Mouse (Mus musculus) MEL (cell line): Measurements from ENCODE around the gene Nwd1. TPM values are rescaled to one million over a fixed set of nuclear protein-coding genes. Genes with fewer than 3 reads are reported as not detected.
A peak's percentile ranks its signal among the peaks of the same experiment; 100 is the strongest.

ENCODE experiments used
- DNase-seq: peaks from one replicate; pipeline ENCODE4 v3.0.0; 2011; ENCODE audit warnings: low read depth, low spot score
- H3K27ac ChIP-seq: 2 replicates; pipeline ENCODE4 v1.5.1; 2012; ENCODE audit warnings: low read depth, mild to moderate bottlenecking, control low read depth, low read length, moderate library complexity; ENCODE audit not compliant: control insufficient read depth
- H3K27me3 ChIP-seq, 2 experiments: fragments of 150-350 bp in 1 of 2; sonication (generic) in 1 of 2; 2 replicates each; pipeline ENCODE4 v1.6.1; 2012; ENCODE audit warnings: low read length in 2 of 2, mild to moderate bottlenecking in 2 of 2, improper control_type of control experiment in 1 of 2, moderate library complexity in 1 of 2; ENCODE audit not compliant: insufficient read depth in 2 of 2, control insufficient read depth in 1 of 2
- H3K36me3 ChIP-seq, 2 experiments: 2 replicates each; pipeline ENCODE4 v1.6.1; 2012 to 2014; ENCODE audit warnings: low read length in 2 of 2, improper control_type of control experiment in 1 of 2, inconsistent platforms in 1 of 2, mild to moderate bottlenecking in 1 of 2; ENCODE audit not compliant: insufficient read depth in 2 of 2, control insufficient read depth in 1 of 2
- H3K4me1 ChIP-seq, 2 experiments: fragments of 150-350 bp in 1 of 2; sonication (generic) in 1 of 2; 2 replicates each; pipeline ENCODE4 v1.6.1; 2012; ENCODE audit warnings: low read length in 2 of 2, improper control_type of control experiment in 1 of 2, mild to moderate bottlenecking in 1 of 2; ENCODE audit not compliant: insufficient read depth in 2 of 2, control insufficient read depth in 1 of 2
- H3K4me3 ChIP-seq, 2 experiments: fragments of 150-350 bp in 1 of 2; sonication (generic) in 1 of 2; 2 replicates each; pipeline ENCODE4 v1.5.1; 2012; ENCODE audit warnings: low read depth in 2 of 2, low read length in 2 of 2, mild to moderate bottlenecking in 2 of 2, moderate library complexity in 2 of 2, control low read depth in 1 of 2, improper control_type of control experiment in 1 of 2; ENCODE audit not compliant: control insufficient read depth in 1 of 2, insufficient read depth in 1 of 2
- H3K79me2 ChIP-seq: 2 replicates; pipeline ENCODE4 v1.6.1; 2012; ENCODE audit warnings: mild to moderate bottlenecking, low read length, moderate library complexity; ENCODE audit not compliant: control insufficient read depth, poor library complexity, insufficient read depth
- H3K9ac ChIP-seq: 2 replicates; pipeline ENCODE4 v1.6.1; 2012; ENCODE audit warnings: low read depth, mild to moderate bottlenecking, control low read depth, low read length, moderate library complexity; ENCODE audit not compliant: control insufficient read depth, poor library complexity, severe bottlenecking
- H3K9me3 ChIP-seq: fragments of 150-350 bp; sonication (generic); replicated peaks from 2 replicates; pipeline ENCODE4 v1.6.1; 2012; ENCODE audit warnings: mild to moderate bottlenecking, low read length, improper control_type of control experiment, moderate library complexity; ENCODE audit not compliant: insufficient read depth
- BHLHE40 ChIP-seq: IDR thresholded peaks from 2 replicates; pipeline ENCODE4 v1.6.1; 2012; ENCODE audit warnings: low read depth, mild to moderate bottlenecking, inconsistent platforms, low read length, improper control_type of control experiment, borderline replicate concordance
- E2F4 ChIP-seq: IDR thresholded peaks from 2 replicates; pipeline ENCODE4 v1.6.1; 2011; ENCODE audit warnings: low read depth, low read length, improper control_type of control experiment, borderline replicate concordance
- EP300 ChIP-seq, 2 experiments: IDR thresholded peaks; 2 replicates each; pipeline ENCODE4 v1.6.1; 2011; ENCODE audit warnings: improper control_type of control experiment in 2 of 2, low read length in 2 of 2, low read depth in 1 of 2, mild to moderate bottlenecking in 1 of 2
- ETS1 ChIP-seq: IDR thresholded peaks from 2 replicates; pipeline ENCODE4 v1.6.1; 2012; ENCODE audit warnings: low read depth, mild to moderate bottlenecking, inconsistent platforms, low read length, improper control_type of control experiment, moderate library complexity
- GABPA ChIP-seq: IDR thresholded peaks from 2 replicates; pipeline ENCODE4 v1.6.1; 2012; ENCODE audit warnings: low read depth, mild to moderate bottlenecking, inconsistent platforms, low read length, improper control_type of control experiment, moderate library complexity
- GATA1 ChIP-seq: IDR thresholded peaks from 2 replicates; pipeline ENCODE4 v1.6.1; 2011; ENCODE audit warnings: low read depth, low read length, improper control_type of control experiment
- JUND ChIP-seq: IDR thresholded peaks from 2 replicates; pipeline ENCODE4 v1.6.1; 2011; ENCODE audit warnings: low read depth, mild to moderate bottlenecking, improper control_type of control experiment, low read length
- MAFK ChIP-seq: IDR thresholded peaks from 2 replicates; pipeline ENCODE4 v1.6.1; 2011; ENCODE audit warnings: low read depth, mild to moderate bottlenecking, low read length, improper control_type of control experiment, borderline replicate concordance
- MEF2A ChIP-seq: IDR thresholded peaks from 2 replicates; pipeline ENCODE4 v1.6.1; 2014; ENCODE audit warnings: low read depth, mild to moderate bottlenecking, inconsistent platforms, low read length, improper control_type of control experiment; ENCODE audit not compliant: poor library complexity, insufficient replicate concordance, severe bottlenecking; ENCODE audit errors: extremely low read depth
- MYC ChIP-seq: IDR thresholded peaks from 2 replicates; pipeline ENCODE4 v1.6.1; 2011; ENCODE audit warnings: low read depth, mild to moderate bottlenecking, low read length, improper control_type of control experiment, moderate library complexity
- NELFE ChIP-seq: IDR thresholded peaks from 2 replicates; pipeline ENCODE4 v1.6.1; 2011; ENCODE audit warnings: low read depth, low read length, improper control_type of control experiment
- RAD21 ChIP-seq: IDR thresholded peaks from 2 replicates; pipeline ENCODE4 v1.6.1; 2011; ENCODE audit warnings: mild to moderate bottlenecking, low read depth, low read length, improper control_type of control experiment
- RCOR1 ChIP-seq: IDR thresholded peaks from 2 replicates; pipeline ENCODE4 v1.6.1; 2012; ENCODE audit warnings: low read depth, mild to moderate bottlenecking, inconsistent platforms, low read length, improper control_type of control experiment
- SIN3A ChIP-seq: IDR thresholded peaks from 2 replicates; pipeline ENCODE4 v1.6.1; 2012; ENCODE audit warnings: low read length, improper control_type of control experiment, inconsistent platforms
- SMC3 ChIP-seq: IDR thresholded peaks from 2 replicates; pipeline ENCODE4 v1.6.1; 2011; ENCODE audit warnings: low read depth, low read length, improper control_type of control experiment
- TAL1 ChIP-seq: IDR thresholded peaks from 2 replicates; pipeline ENCODE4 v1.6.1; 2012; ENCODE audit warnings: mild to moderate bottlenecking, inconsistent platforms, low read length, moderate library complexity, mixed read lengths
- TCF12 ChIP-seq: IDR thresholded peaks from 2 replicates; pipeline ENCODE4 v1.6.1; 2014; ENCODE audit warnings: low read depth, mild to moderate bottlenecking, inconsistent platforms, low read length, improper control_type of control experiment, moderate library complexity
- UBTF ChIP-seq: IDR thresholded peaks from 2 replicates; pipeline ENCODE4 v1.6.1; 2012; ENCODE audit warnings: low read depth, mild to moderate bottlenecking, inconsistent platforms, low read length, improper control_type of control experiment, moderate library complexity, borderline replicate concordance; ENCODE audit not compliant: insufficient read depth
- ZKSCAN1 ChIP-seq: IDR thresholded peaks from 2 replicates; pipeline ENCODE4 v1.6.1; 2012; ENCODE audit warnings: low read depth, mild to moderate bottlenecking, inconsistent platforms, low read length, improper control_type of control experiment, moderate library complexity
- ZMIZ1 ChIP-seq: IDR thresholded peaks from 2 replicates; pipeline ENCODE4 v1.6.1; 2012; ENCODE audit warnings: low read depth, mild to moderate bottlenecking, inconsistent platforms, low read length, improper control_type of control experiment, moderate library complexity
- ZNF384 ChIP-seq: IDR thresholded peaks from 2 replicates; pipeline ENCODE4 v1.6.1; 2012; ENCODE audit warnings: low read depth, mild to moderate bottlenecking, inconsistent platforms, low read length, improper control_type of control experiment
- polyA plus RNA-seq, 2 experiments: library from polyadenylated mRNA; stranded (reverse) in 1 of 2; unstranded in 1 of 2; fragments of >175 nt in 1 of 2; fragments of >200 nt in 1 of 2; gene quantifications; 2 replicates each; pipeline versions ENCODE4 v1.2.1 to v1.2.4; 2012; ENCODE audit warnings: low replicate concordance in 2 of 2, low read depth in 1 of 2; ENCODE audit not compliant: insufficient read length in 2 of 2, insufficient read depth in 1 of 2, missing spikeins in 1 of 2
- total RNA-seq: library from RNA; depleted of rRNA; stranded (reverse); fragments of 300-350 nt; gene quantifications from 2 replicates; pipeline ENCODE4 v1.2.3, GENCODE M21; 2012

The Nwd1 gene
- total and polyA plus RNA-seq, 3 experiments: 0.03 TPM; not detected in 2

DNA sequence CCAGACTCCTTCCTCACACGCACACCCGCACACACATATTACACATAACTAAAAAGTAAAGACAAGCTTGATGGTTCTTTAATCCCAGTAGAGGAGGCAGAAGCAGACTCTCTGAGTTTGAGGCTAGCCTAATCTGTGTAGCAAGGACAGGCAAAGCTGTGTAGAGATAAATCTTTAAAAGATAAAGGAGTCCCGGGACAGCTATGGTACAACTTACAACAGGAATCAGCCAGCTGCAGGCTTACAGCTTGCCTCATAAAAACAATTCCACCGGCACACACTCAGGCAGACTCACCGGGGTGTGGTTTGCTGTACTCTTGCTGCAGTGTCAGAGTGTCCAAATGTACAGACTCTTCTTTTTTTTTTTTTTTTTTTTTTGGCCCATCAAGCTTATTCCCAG, 18.2 kb downstream of the Nwd1 start:
- Histone ChIP-seq H3K4me1 (peaks cover 0 to 15% of the 10 kb centered on the region in 2 experiments; a peak in 2 of 4 replicates), H3K79me2 (no peaks in the 10 kb centered on the region), H3K4me3 (peak overlapping the region in 1 of 2 experiments; percentile 20; a peak in 1 of 4 replicates), H3K27me3 (no peaks in the 10 kb centered on the region; a peak in 1 of 4 replicates), H3K27ac (peak overlapping the region; percentile 58), H3K9ac (no peak overlapping the region), H3K9me3 (no peaks in the 10 kb centered on the region), H3K36me3 (peaks cover 0 to 9% of the 10 kb centered on the region in 2 experiments; a peak in 2 of 4 replicates)
- peak; percentile 62 for DNase-seq
- TF ChIP-seq EP300 (IDR thresholded peaks at IDR 0.05; ENCODE audit: low read depth in 1 of 2, low read length in 2 of 2) (peak; percentile 60 to 62), ETS1 (peak; percentile 44; the same call in 1 of the 2 replicates), RAD21 (no peak), BHLHE40 (0 out of 2 replicates have a peak, but pooled peaks have one; percentile 0), E2F4 (no peak), GATA1 (peak; percentile 79), MAFK (no peak), ZKSCAN1 (no peak), UBTF (no peak), ZMIZ1 (no peak), NELFE (no peak), RCOR1 (peak; percentile 68), MEF2A (no peak), TAL1 (peak; percentile 38), JUND (no peak), TCF12 (peak; percentile 67), GABPA (no peak), SIN3A (no peak), MYC (no peak)

DNA sequence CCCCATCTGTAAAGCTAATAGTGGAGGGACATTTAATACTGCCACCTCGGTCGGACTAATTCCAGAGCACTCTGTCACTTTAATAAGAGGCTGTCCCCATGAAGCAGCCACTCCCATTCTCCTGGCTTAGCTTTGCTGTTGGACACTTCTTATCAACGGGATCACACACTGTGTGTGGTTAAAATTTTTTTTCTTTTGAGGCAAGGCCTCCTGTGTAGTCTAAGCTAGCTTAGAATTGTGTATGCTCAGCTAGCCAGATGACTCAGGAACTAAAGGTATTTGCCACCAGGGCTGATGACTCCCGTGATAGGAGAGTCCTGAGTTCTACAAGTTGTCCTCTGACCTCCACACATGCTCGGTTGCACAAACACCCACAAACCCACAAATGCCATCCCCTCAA, 18.9 kb downstream of the Nwd1 start:
- H3K4me1 ChIP-seq: peaks cover 0 to 15% of the 10 kb centered on the region in 2 experiments; a peak in 2 of 4 replicates
- DNase-seq: peak; percentile 61
- H3K4me3 ChIP-seq: peak overlapping the region in 1 of 2 experiments; percentile 20; a peak in 1 of 4 replicates
- TF ChIP-seq TCF12: 0 out of 2 replicates have a peak, but pooled peaks have one; percentile 19
- TF ChIP-seq GATA1: peak; percentile 62
- no peak for TF ChIP-seq ZMIZ1
- TF ChIP-seq EP300 (IDR thresholded peaks at IDR 0.05; ENCODE audit: low read depth in 1 of 2, low read length in 2 of 2): peak; percentile 8 to 50; a peak in 1 of 4 replicates
- TF ChIP-seq SIN3A: peak; percentile 1; the same call in 1 of the 2 replicates
- 0 out of 2 replicates have a peak, but pooled peaks have one; percentile 11 for TF ChIP-seq TAL1
- TF ChIP-seq SMC3: no peak
- peak; percentile 85 for TF ChIP-seq ZNF384
- H3K9ac ChIP-seq: peak overlapping the region; percentile 14; the same call in 1 of the 2 replicates
- peaks cover 0 to 9% of the 10 kb centered on the region in 2 experiments; a peak in 2 of 4 replicates for H3K36me3 ChIP-seq
- H3K79me2 ChIP-seq: no peaks in the 10 kb centered on the region
- no peaks in the 10 kb centered on the region; a peak in 1 of 4 replicates for H3K27me3 ChIP-seq
- no peaks in the 10 kb centered on the region for H3K9me3 ChIP-seq
- peak overlapping the region; percentile 58 for H3K27ac ChIP-seq
